Mouse (Mus musculus) lung, postnatal 10 days (tissue): ENCODE data around the gene Rsrc1.
A peak's percentile ranks its signal among the peaks of the same experiment; 100 is the strongest.
"Not testable (repeated sequence)": the region's sequence is repeated elsewhere in the genome, so short reads cannot be mapped to it uniquely, and the experiment has no call there.

ENCODE experiments used
- DNase-seq: peaks from one replicate; pipeline ENCODE4 v3.0.0; 2021

The Rsrc1 gene

DNA sequence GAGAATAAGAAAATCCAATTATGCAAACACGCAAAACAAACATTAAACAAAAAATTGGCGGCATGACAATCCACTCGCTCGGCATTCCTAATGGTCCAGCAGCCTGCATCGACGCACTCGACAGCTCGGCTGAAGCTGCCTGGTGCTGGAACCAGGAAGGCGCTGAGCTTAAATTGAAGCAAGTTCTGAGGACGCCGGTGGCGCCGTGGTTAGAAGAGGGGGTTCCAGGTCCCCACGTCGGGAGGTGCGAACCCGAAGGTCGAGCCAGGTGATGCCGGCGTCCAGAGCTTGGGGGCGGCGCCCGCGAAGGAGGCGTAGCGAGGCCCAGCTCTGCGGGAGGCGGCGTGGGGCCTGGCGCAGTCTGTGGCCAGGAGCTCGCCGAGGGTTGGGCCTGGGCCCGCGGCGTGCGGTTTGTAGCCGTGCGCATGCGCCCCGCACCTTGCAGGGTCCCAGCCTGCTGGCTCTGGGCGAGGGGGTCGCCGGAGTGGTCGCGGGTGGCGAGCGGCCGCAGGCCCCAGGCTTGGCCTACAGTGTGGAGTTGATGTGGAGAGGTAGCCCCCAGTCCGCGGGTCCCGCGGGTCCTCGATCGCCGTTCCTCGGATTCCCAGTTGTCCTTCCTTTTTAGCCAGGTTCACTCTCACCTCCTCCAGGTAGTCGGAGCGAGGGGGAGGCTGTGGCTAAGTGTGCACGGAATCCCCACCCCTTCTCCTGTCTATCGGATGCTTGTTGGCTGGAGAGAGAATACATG is 4.5 kb downstream of the Rsrc1 start:
- DNase-seq = peak; percentile 84

DNA sequence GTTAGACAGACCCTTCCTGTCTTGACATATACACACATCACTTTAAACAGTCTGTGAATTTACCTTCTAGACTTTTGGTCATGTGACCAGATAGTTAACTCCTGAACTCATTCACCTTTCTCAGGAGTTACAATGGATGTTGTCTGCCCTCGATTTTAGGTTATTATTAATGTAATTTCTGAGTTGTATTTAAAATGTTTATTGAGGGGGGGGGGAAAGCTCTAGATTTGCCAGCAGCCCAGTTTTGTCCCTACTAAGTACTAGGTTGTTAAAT is 5.0 kb downstream of the Rsrc1 start:
- DNase-seq = no peak

DNA sequence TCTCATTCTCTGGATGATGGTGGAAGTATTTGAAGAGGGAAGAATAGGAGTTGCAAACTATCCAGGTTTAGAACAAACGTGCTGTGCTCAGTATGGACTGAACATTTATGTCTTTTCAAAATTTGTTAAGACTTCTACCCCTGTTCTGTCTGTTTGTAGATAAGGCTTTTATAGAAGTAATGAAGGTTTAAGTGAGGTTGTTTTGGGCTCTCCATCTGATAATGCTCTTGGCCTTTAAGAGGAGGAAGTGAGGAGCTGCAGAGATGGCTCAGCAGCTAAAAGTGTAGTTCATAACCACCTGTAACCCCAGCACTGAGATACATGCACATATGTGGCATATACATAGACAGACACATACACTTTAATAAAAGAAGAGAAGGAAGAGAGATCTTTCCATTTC is 15.6 kb downstream of the Rsrc1 start:
- no peak for DNase-seq

- DNase-seq = no peak
Measured at GRCm38 (mm10) chr3:67036387-67037062, 55.3 kb downstream of the Rsrc1 start.

DNA sequence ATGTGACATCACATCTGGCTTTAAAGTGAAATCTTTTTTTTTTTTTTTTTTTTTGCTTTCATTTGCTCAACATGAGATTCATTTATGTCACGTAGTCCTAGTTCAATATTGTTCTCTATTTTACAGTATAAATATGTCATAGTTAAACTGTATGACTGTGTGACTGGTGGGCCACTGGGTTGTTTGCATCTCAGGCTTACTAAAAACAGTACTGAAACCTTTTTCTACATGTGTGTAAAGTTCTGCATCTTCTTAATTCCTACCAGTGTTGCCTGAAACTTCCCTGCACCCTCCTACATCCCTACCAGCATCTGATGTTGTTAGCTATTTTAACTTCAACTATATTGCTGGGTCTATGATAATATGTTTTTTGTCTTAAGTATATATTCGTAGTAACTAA is 78.6 kb downstream of the Rsrc1 start:
- no peak for DNase-seq

GRCm38 (mm10) chr3:67070575-67071488 is 89.6 kb downstream of the Rsrc1 start:
- no peak for DNase-seq

DNA sequence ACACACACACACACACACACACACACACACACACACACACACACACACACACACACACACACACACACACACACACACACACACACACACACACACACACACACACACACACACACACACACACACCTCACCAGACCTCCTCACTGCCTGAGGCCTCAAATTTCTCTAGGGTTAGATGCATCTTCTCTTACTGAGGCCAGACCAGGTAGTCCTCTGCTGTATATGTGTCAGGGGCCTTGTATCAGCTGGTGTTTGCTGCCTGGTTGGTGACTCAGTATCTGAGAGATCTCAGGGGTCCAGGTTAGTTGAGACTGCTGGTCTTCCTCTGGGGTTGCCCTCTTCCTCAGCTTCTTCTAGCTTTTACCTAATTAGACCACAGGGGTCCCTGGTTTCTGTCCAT is 92.5 kb downstream of the Rsrc1 start:
- DNase-seq = not testable (repeated sequence)

- DNase-seq = no peak
Measured at GRCm38 (mm10) chr3:67075484-67075883, 94.3 kb downstream of the Rsrc1 start.

- DNase-seq = no peak
Measured at GRCm38 (mm10) chr3:67084742-67085141, 103.6 kb downstream of the Rsrc1 start.

DNA sequence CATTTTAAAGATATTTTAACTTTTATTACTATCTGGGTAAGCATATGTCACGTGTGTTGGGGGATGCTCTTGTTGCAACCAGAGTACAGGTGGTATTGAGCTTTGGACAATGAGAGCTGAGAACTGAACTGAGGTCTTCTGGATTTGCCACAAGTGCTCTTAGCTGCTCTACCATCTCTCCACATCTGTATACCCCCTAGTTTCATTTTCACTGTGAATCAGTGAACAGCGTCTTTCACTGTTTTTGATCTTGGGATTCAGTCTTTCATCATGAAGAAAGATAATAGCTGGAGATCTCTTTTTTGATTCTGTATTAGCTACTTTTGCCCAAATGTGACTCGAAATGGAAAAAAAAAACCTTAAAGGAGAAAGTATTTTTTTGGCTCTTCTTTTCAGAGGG is 127.2 kb downstream of the Rsrc1 start:
- DNase-seq = no peak

DNA sequence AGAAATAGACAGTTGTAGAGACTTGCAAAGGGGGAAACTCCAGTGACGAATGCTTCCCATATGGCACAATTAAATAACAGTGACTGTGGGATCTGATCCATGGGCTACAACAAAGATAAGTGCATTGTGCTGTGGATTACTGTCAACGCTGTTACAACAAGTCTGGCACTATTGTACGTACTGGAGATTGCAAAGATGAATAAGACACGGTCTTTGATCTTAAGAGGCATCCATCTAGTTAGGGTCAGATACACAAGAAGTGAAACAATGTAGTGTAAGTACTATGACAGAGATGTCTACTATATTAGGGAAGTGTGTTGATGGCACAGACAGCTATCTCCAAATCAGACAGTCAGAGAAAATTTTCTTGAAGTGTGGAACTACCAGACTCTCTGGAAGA is 135.1 kb downstream of the Rsrc1 start:
- DNase-seq = no peak

GRCm38 (mm10) chr3:67132521-67132920 is 151.3 kb downstream of the Rsrc1 start:
- no peak for DNase-seq

GRCm38 (mm10) chr3:67135749-67136375 is 154.7 kb downstream of the Rsrc1 start:
- no peak for DNase-seq

DNA sequence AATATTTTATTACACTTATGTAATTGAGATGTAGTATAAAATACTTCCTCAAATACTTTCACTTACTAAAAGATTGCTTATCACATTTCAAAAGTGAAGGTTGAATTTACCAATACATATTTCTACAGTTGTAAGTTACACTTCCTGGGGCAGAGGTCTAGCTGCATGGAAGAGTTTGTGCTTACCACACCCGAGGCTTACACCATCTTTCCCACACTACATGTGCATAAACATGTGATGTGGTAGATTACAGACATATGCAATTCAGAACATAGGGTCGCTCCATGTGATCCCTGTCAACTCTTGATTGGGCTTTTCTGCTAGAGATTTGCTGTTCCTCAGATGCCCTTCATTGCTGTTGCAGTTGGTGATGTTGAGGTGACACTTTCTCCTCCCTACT is 163.8 kb downstream of the Rsrc1 start:
- DNase-seq = no peak

DNA sequence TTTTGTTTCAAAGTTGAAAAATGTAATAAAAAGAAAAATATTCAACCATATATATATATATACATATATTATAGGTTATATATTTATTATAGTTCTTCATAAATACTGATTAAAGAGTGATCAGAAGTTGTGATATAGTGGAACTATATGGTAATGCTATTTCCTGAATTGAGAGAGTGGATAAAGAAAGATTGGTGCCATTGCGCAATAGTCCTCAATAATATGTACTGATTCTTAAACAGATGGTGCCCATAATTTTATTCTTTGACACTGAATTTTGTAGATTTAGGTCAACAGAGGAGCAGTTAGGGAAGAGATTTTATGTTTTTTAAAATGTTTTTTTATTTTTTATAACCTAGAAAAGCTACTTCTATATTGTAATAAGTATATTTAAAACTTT is 165.1 kb downstream of the Rsrc1 start:
- DNase-seq = no peak

DNA sequence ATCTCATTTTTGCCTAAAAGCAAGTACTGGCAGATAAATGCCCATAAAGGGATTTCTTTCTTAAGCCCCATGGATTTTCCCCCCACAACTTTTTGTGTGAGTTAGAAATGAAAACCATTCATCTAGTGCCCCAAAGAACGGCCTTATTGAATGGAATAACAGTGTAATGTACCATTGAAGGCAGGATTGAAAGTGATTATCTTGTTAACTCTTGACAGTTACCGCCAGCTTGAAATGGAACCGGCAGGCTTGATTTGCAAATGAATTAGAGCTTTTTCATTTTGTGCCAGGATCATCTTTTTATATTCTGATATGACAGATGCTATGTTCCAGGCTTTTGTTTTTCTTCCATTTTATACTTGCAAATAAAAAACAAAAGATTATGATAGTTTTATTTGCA is 166.1 kb downstream of the Rsrc1 start:
- no peak for DNase-seq

DNA sequence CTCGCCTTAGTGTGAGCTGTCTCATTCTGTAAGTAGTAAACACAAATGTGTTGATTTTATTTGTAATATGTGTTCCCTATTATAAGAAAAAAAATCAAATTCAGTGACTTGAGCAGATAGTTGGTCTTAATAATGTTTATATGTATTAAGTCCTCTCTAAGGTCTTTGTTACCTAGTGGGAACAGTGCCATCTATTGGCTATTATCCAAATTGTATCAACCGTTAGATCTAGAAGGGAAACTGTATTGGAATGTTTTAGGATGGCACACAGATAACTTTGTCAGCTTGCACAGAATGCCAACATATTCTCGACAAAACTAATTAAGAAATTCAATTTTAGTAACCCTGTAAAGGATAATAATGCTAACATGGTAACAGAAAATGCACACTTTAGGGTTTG is 216.0 kb downstream of the Rsrc1 start:
- no peak for DNase-seq

DNA sequence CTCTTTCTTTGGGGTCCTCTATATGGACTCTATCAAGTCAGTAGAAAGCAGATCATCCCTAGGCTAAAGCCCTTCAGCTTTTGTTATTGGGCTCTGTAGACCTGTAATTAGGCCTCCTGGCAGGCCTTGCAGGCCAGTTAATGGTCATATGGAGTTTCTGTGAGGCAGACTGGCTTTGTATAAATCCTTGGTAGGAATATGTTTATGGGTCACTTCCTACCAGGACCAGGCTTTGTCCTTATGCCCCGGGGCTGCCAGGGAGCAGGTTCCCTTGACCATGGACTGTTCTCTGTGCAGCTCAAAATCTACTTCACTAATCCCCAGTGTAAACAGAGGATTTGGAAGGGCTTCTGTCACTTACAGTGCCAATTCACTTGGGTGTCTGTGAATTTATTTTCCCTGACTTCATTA is 231.9 kb downstream of the Rsrc1 start:
- DNase-seq = peak; percentile 2

DNA sequence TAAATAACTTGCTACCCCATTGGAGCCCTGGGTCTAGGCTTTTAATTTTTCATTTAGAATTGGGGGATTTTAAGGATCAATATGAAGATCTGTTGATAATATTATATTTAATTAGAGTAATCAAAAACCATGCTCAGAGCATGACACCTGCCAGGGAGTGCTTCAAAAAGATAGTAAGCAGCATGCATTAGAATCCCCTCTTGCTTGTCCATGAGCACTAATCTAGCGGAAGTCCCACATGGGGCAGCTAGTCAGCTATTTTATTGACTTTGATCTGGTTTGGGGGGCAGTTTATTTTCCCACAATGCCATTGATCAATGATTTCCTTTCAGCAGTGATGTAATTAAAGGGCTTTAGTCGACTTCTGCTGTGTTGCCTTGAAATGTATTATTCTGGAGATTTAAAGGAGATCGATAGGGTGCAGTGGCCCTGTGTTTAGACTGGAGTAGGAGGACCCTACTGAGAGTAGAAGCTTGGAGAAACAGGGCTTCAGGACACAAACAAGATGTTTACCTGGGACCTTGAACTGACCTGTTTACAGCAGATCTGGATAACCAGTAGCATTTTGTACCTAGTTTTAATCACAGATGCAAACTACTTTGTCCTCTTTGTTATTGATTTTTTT is 251.5 kb downstream of the Rsrc1 start:
- DNase-seq = no peak

- DNase-seq = not testable (repeated sequence)
Measured at GRCm38 (mm10) chr3:67242451-67242850, 261.3 kb downstream of the Rsrc1 start.

GRCm38 (mm10) chr3:67267448-67267847 is 286.3 kb downstream of the Rsrc1 start:
- DNase-seq = no peak

- no peak for DNase-seq
Measured at GRCm38 (mm10) chr3:67279781-67280180, 298.6 kb downstream of the Rsrc1 start.

GRCm38 (mm10) chr3:67280247-67280646 is 299.1 kb downstream of the Rsrc1 start:
- DNase-seq = no peak
